In the genomic region with DNA sequence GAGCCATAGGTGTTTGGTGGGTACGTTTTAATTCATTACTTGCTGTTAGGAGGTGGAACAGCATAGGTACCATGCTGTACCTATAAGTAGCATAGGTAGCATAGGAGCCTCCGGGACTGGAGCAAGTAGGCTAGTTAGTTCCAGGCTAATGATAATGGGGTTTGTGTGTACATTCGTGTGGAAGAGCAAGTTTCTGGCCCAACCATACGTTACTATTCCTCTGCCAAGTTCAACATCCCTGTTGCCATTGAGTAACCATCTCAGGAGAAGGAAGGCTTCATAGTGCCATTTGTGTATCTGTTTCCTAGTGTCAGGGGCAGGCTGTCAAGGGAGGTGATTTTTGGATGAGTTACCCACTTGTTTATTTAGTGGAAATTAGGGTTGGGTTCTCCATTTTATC, we compare ENCODE assay signal across 34 mouse cellular contexts.
"Had no signal": no experiment of that assay in that cellular context is flagged by ENCODE, and none has a peak within 500 bp of the region (broad histone marks: within the 10 kb centered on the region; RNA-seq: fewer than 3 reads in every experiment).

No protein-coding gene starts in this region.

- DNase-seq: heart, postnatal 10 days; heart, postnatal 14 days; heart, postnatal 36 days; heart, postnatal 4 days; kidney, adult 11 months; kidney, adult 18-20 months; kidney, adult 2 months; kidney, adult 8-10 months; kidney, adult 9 months; kidney, postnatal 10 days; kidney, postnatal 14 days; kidney, postnatal 25 days; kidney, postnatal 36 days; kidney, postnatal 4 days; layer of hippocampus, adult 9-11 months; layer of hippocampus, postnatal 36 days had no signal

- H3K27me3 ChIP-seq: heart, embryonic 12.5 days; heart, embryonic 13.5 days; heart, embryonic 15.5 days; hindbrain, embryonic 15.5 days; intestine, embryonic 15.5 days; kidney, embryonic 15.5 days had no signal

- H3K4me2 ChIP-seq: heart, embryonic 12.5 days; heart, embryonic 13.5 days; heart, embryonic 15.5 days; hindbrain, embryonic 12.5 days; hindbrain, embryonic 13.5 days; hindbrain, embryonic 14.5 days; hindbrain, embryonic 15.5 days; intestine, embryonic 15.5 days; kidney, embryonic 15.5 days had no signal

- H3K36me3 ChIP-seq: heart, embryonic 13.5 days; heart, embryonic 15.5 days; hindbrain, embryonic 10.5 days; hindbrain, embryonic 12.5 days; hindbrain, embryonic 13.5 days; hindbrain, embryonic 15.5 days; intestine, embryonic 15.5 days; kidney, embryonic 15.5 days had no signal

- H3K9ac ChIP-seq: heart, embryonic 12.5 days; heart, embryonic 13.5 days; heart, embryonic 15.5 days; hindbrain, embryonic 12.5 days; hindbrain, embryonic 13.5 days; hindbrain, embryonic 14.5 days; hindbrain, embryonic 15.5 days; intestine, embryonic 15.5 days; kidney, embryonic 15.5 days had no signal

- H3K9me3 ChIP-seq: heart, embryonic 12.5 days; heart, embryonic 13.5 days; heart, embryonic 15.5 days; hindbrain, embryonic 10.5 days; hindbrain, embryonic 12.5 days; hindbrain, embryonic 13.5 days; hindbrain, embryonic 15.5 days; intestine, embryonic 15.5 days; kidney, embryonic 15.5 days had no signal

- H3K4me1 ChIP-seq: hindbrain, embryonic 12.5 days; hindbrain, embryonic 15.5 days; intestine, embryonic 15.5 days had no signal

- H3K4me3 ChIP-seq: heart, embryonic 12.5 days; heart, embryonic 13.5 days; heart, embryonic 15.5 days; hindbrain, embryonic 10.5 days; hindbrain, embryonic 12.5 days; hindbrain, embryonic 13.5 days; hindbrain, embryonic 15.5 days; intestine, embryonic 15.5 days; kidney, embryonic 15.5 days; layer of hippocampus, adult 2 months; left cerebral cortex, adult 2 months had no signal

- ATAC-seq: hindbrain, embryonic 16.5 days; hindbrain, postnatal 0 days; inflammation-experienced regulatory T-cells, adult 6 months; intestine, embryonic 15.5 days; intestine, embryonic 16.5 days; intestine, postnatal 0 days had no signal

- H3K27ac ChIP-seq: heart, embryonic 13.5 days; heart, embryonic 15.5 days; hindbrain, embryonic 10.5 days; hindbrain, embryonic 12.5 days; hindbrain, embryonic 13.5 days; hindbrain, embryonic 14.5 days; hindbrain, embryonic 15.5 days; hindbrain, postnatal 0 days; intestine, embryonic 15.5 days; kidney, embryonic 15.5 days; kidney, postnatal 0 days; layer of hippocampus, adult 2 months; left cerebral cortex, adult 2 months had no signal
